Mouse (Mus musculus): ENCODE results near the gene Coro1b.

- TF ChIP-seq EP300 (IDR thresholded peaks at IDR 0.05; ENCODE audit: low read depth) (no peak), CTCF (IDR thresholded peaks at IDR 0.05; ENCODE audit: low read depth) (0 out of 2 replicates have a peak, but pooled peaks have one; percentile 2)
Measured at GRCm38 (mm10) chr19:4122411-4123370, 25.7 kb upstream of the Coro1b start.
